Comparison of ENCODE assay signal across 13 mouse cellular contexts in genomic region chr17:43327810-43328209, GRCm38 (mm10). TPM values are rescaled to one million over a fixed set of nuclear protein-coding genes. Genes with fewer than 3 reads are reported as not detected.
DNase-seq lines count a peak whose midpoint lies in the region; ATAC-seq and TF ChIP-seq lines count a peak whose summit lies in the region.
"Had no signal": no experiment of that assay in that cellular context is flagged by ENCODE, and none has a peak within 500 bp of the region (broad histone marks: within the 10 kb centered on the region; RNA-seq: fewer than 3 reads in every experiment).

No protein-coding gene starts in this region.

- H3K9me3 ChIP-seq in liver, embryonic 13.5 days (replicated peaks), result no peaks in the 10 kb centered on the region
- H3K9me3 ChIP-seq in stomach, embryonic 16.5 days (replicated peaks; ENCODE audit: control insufficient read depth, low read length), result no peaks in the 10 kb centered on the region
- H3K9me3 ChIP-seq: limb, embryonic 12.5 days had no signal

- 60% methylated on average over 6 of the region's 6 CpGs for WGBS in lung, adult 2 months
- WGBS in liver, embryonic 13.5 days (ENCODE audit: insufficient replicate concordance), result 27% methylated on average over 6 of the region's 6 CpGs
- WGBS in stomach, embryonic 16.5 days, result 77% methylated on average over 6 of the region's 6 CpGs

- H3K36me3 ChIP-seq in liver, embryonic 13.5 days, result no peaks in the 10 kb centered on the region
- no peaks in the 10 kb centered on the region for H3K36me3 ChIP-seq in stomach, embryonic 16.5 days (ENCODE audit: control insufficient read depth, insufficient read depth, low read length)
- H3K36me3 ChIP-seq: limb, embryonic 12.5 days had no signal

- H3K27me3 ChIP-seq in liver, embryonic 13.5 days, result no peaks in the 10 kb centered on the region
- H3K27me3 ChIP-seq in stomach, embryonic 16.5 days (ENCODE audit: control insufficient read depth, insufficient read depth, low read length), result no peaks in the 10 kb centered on the region
- H3K27me3 ChIP-seq: limb, embryonic 12.5 days had no signal

- H3K27ac ChIP-seq in liver, embryonic 13.5 days, result peak overlapping the region; percentile 93
- H3K27ac ChIP-seq in stomach, embryonic 16.5 days (ENCODE audit: low read length), result no peak overlapping the region

- TF ChIP-seq POLR2A in lung, adult 2 months (IDR thresholded peaks at IDR 0.05; ENCODE audit: borderline replicate concordance, extremely low read depth, low read depth, low read length), result no peak

- peak overlapping the region; percentile 65 for H3K4me2 ChIP-seq in liver, embryonic 13.5 days
- no peak overlapping the region for H3K4me2 ChIP-seq in stomach, embryonic 16.5 days (ENCODE audit: low read depth, low read length)

- no peak overlapping the region for H3K4me3 ChIP-seq in lung, adult 2 months (replicated peaks; ENCODE audit: extremely low read depth, low read depth, low read length)
- no peak overlapping the region for H3K4me3 ChIP-seq in liver, embryonic 13.5 days (replicated peaks)
- no peak overlapping the region for H3K4me3 ChIP-seq in stomach, embryonic 16.5 days (replicated peaks; ENCODE audit: low read length)

- DNase-seq in heart, adult 11 months, result peak; percentile 89
- DNase-seq in heart, postnatal 25 days (ENCODE audit: low spot score), result no peak
- peak; percentile 11 for DNase-seq in lung, postnatal 10 days
- DNase-seq in lung, adult 2 months, result no peak
- peak; percentile 69 for DNase-seq in liver, embryonic 13.5 days
- DNase-seq in kidney, postnatal 36 days, result no peak
- DNase-seq in thymus, postnatal 36 days, result no peak
- DNase-seq: adrenal gland, postnatal 14 days; B cell, adult 2 months; cerebellum, adult 9-11 months had no signal

- no peak for TF ChIP-seq CTCF in lung, adult 2 months (IDR thresholded peaks at IDR 0.05; ENCODE audit: insufficient read depth, low read length)

- intact Hi-C loops in heart, postnatal 25 days (cut with DNase I), result loop anchor here (2.0 kb wide), 1 partner anchor 33 kb away; the partner anchor contains the start of gene Adgrf5

- peak overlapping the region; percentile 61 for H3K9ac ChIP-seq in liver, embryonic 13.5 days
- no peak overlapping the region for H3K9ac ChIP-seq in stomach, embryonic 16.5 days (ENCODE audit: low read length)

- H3K4me1 ChIP-seq in lung, adult 2 months (ENCODE audit: control insufficient read depth, insufficient read depth, low read length), result peaks cover 14% of the 10 kb centered on the region
- H3K4me1 ChIP-seq in liver, embryonic 13.5 days (replicated peaks), result peaks cover 74% of the 10 kb centered on the region
- H3K4me1 ChIP-seq in stomach, embryonic 16.5 days (ENCODE audit: control insufficient read depth, insufficient read depth, low read length), result peaks cover 5% of the 10 kb centered on the region; the same call in 1 of the 2 replicates

- peak; percentile 89 for ATAC-seq in liver, embryonic 13.5 days (ENCODE audit: low read depth)
- 0 out of 2 replicates have a peak, but pooled peaks have one; percentile 46 for ATAC-seq in stomach, embryonic 16.5 days (ENCODE audit: insufficient read depth, low FRiP score)

RNA-seq across cellular contexts. Expression of gene Adgrf5, which starts 32.4 kb away (rescaled TPM):
- 100 to 1,000 TPM; 207 to 259 TPM for total RNA-seq in heart, postnatal 25 days (2021)
- polyA plus RNA-seq in lung, adult 2 months (2012; rRNA removed), result 242 and 327 TPM in 2 replicates
- polyA plus RNA-seq in liver, embryonic 13.5 days (2015; fragmentation: Nextera tagmentation; extraction: Ambion mirVana), result 2.3 and 3.9 TPM in 2 replicates
- polyA plus RNA-seq in stomach, embryonic 16.5 days (2015; fragmentation: Nextera tagmentation; extraction: Ambion mirVana), result 16.0 and 16.3 TPM in 2 replicates

RNA-seq across cellular contexts. Expression of gene Adgrf1, which starts 57.7 kb away (rescaled TPM):
- not detected for total RNA-seq in heart, postnatal 25 days (2021)
- polyA plus RNA-seq in lung, adult 2 months (2012; rRNA removed), result not detected in 2 replicates
- 0.16 and 0.39 TPM in 2 replicates for polyA plus RNA-seq in liver, embryonic 13.5 days (2015; fragmentation: Nextera tagmentation; extraction: Ambion mirVana)
- polyA plus RNA-seq in stomach, embryonic 16.5 days (2015; fragmentation: Nextera tagmentation; extraction: Ambion mirVana), result 0.05 and 0.14 TPM in 2 replicates
- total RNA-seq: layer of hippocampus, adult 18-20 months had no signal
- polyA plus RNA-seq: limb, embryonic 12.5 days had no signal

Comparison
In these comparisons a context has a peak if more than half of its experiments do, and no peak if none do; other contexts are left out.
1. DNase-seq: peak in heart, adult 11 months (single experiment), lung, postnatal 10 days (single experiment) and liver, embryonic 13.5 days (single experiment); none in heart, postnatal 25 days (single experiment), lung, adult 2 months (single experiment), kidney, postnatal 36 days (0 of 2) and thymus, postnatal 36 days (0 of 2).
2. RNA of gene Adgrf5, which starts 32.4 kb away (polyA plus RNA-seq): 242 to 327 TPM in lung, adult 2 months; 16.0 to 16.3 TPM in stomach, embryonic 16.5 days and 2.3 to 3.9 TPM in liver, embryonic 13.5 days; every median in the first group is over 10 times any median in the second.